Mouse (Mus musculus) heart, embryonic 11.5 days (tissue): ENCODE measurements around the gene Grm3. TPM values are rescaled to one million over a fixed set of nuclear protein-coding genes. Genes with fewer than 3 reads are reported as not detected.

ENCODE experiments used
- ATAC-seq: fragments of 200-750 bp; cut with Nextera tagmentation; replicated peaks from 2 replicates; pipeline ENCODE4 v1.8.0; 2017; ENCODE audit warnings: moderate library complexity; ENCODE audit not compliant: insufficient number of reproducible peaks, low FRiP score, low TSS enrichment
- H3K27ac ChIP-seq: fragments of 300-500 bp; sonication (generic); 2 replicates; pipeline ENCODE4 v1.5.1; 2014; ENCODE audit warnings: mild to moderate bottlenecking, low read depth, low read length
- H3K27me3 ChIP-seq: fragments of 300-500 bp; sonication (generic); 2 replicates; pipeline ENCODE4 v1.6.1; 2014; ENCODE audit warnings: mild to moderate bottlenecking, low read length, mixed read lengths; ENCODE audit not compliant: control insufficient read depth, insufficient read depth
- H3K36me3 ChIP-seq: fragments of 300-500 bp; sonication (generic); 2 replicates; pipeline ENCODE4 v1.6.1; 2014; ENCODE audit warnings: mild to moderate bottlenecking, low read length, moderate library complexity, mixed read lengths; ENCODE audit not compliant: control insufficient read depth, insufficient read depth
- H3K4me1 ChIP-seq: fragments of 300-500 bp; sonication (generic); 2 replicates; pipeline ENCODE4 v1.6.1; 2014; ENCODE audit warnings: low read length; ENCODE audit not compliant: control insufficient read depth, insufficient read depth
- H3K4me2 ChIP-seq: fragments of 300-500 bp; sonication (generic); 2 replicates; pipeline ENCODE4 v1.6.1; 2014; ENCODE audit warnings: mild to moderate bottlenecking, moderate library complexity
- H3K4me3 ChIP-seq: fragments of 300-500 bp; sonication (generic); 2 replicates; pipeline ENCODE4 v1.5.1; 2014; ENCODE audit warnings: low read depth, low read length
- H3K9ac ChIP-seq: fragments of 300-500 bp; sonication (generic); 2 replicates; pipeline ENCODE4 v1.6.1; 2014; ENCODE audit warnings: mild to moderate bottlenecking, low read depth, low read length, moderate library complexity
- H3K9me3 ChIP-seq: fragments of 300-500 bp; sonication (generic); replicated peaks from 2 replicates; pipeline ENCODE4 v1.6.1; 2016; ENCODE audit warnings: low read length; ENCODE audit not compliant: control insufficient read depth
- WGBS: fragments of 180-500 bp; shearing (Covaris S2); extraction: QIAGEN DNeasy Blood & Tissue Kit; methylation state at CpG from one replicate; pipeline ENCODE4 v1.1.7; 2014; ENCODE audit not compliant: insufficient replicate concordance; 5-methylcytosine and 5-hydroxymethylcytosine counted together
- polyA plus RNA-seq: library from polyadenylated mRNA; unstranded; fragments of >200 nt; fragmentation: Nextera tagmentation; extraction: Ambion mirVana; gene quantifications from 2 replicates; pipeline ENCODE4 v1.2.1, GENCODE M21; 2014

Gene Grm3
- 0.04 and 0.08 TPM in 2 replicates for polyA plus RNA-seq

- under 1% methylated on average over 25 of the region's 25 CpGs for WGBS
- peak within 1 kb of the TSS; percentile 45 for H3K4me3 ChIP-seq
- H3K4me2 ChIP-seq, result peak within 1 kb of the TSS; percentile 89
- peaks cover 6% of the 10 kb centered on the region; the same call in 1 of the 2 replicates for H3K4me1 ChIP-seq
- H3K9me3 ChIP-seq, result no peaks in the 10 kb centered on the region
- H3K27me3 ChIP-seq, result peaks cover 17% of the 10 kb centered on the region
- no peak within 1 kb of the TSS for H3K27ac ChIP-seq
- no peaks in the 10 kb centered on the region for H3K36me3 ChIP-seq
- no peak within 1 kb of the TSS for H3K9ac ChIP-seq
- ATAC-seq, result peak; percentile 39
Measured at GRCm38 (mm10) chr5:9724956-9725600, at the start of gene Grm3. Grm3 (minus strand) TSS chr5:9725170.

GRCm38 (mm10) chr5:9755751-9756150 lies 30.8 kb upstream of the Grm3 start:
- no peak overlapping the region for H3K27ac ChIP-seq
- ATAC-seq, result no peak
- 77% methylated on average over 2 of the region's 2 CpGs for WGBS

GRCm38 (mm10) chr5:9748184-9748583 lies 23.2 kb upstream of the Grm3 start:
- H3K4me2 ChIP-seq, result no peak overlapping the region
- H3K36me3 ChIP-seq, result no peaks in the 10 kb centered on the region
- no peak overlapping the region for H3K9ac ChIP-seq
- 77% methylated on average over 5 of the region's 5 CpGs for WGBS
- H3K9me3 ChIP-seq, result no peaks in the 10 kb centered on the region
- no peaks in the 10 kb centered on the region for H3K27me3 ChIP-seq
- ATAC-seq, result no peak
- H3K4me3 ChIP-seq, result no peak overlapping the region
- H3K4me1 ChIP-seq, result no peaks in the 10 kb centered on the region
- H3K27ac ChIP-seq, result no peak overlapping the region

More at GRCm38 (mm10) chr5:9755751-9756150, 30.8 kb upstream of the Grm3 start:
- H3K9me3 ChIP-seq, result no peaks in the 10 kb centered on the region
- H3K27me3 ChIP-seq, result no peaks in the 10 kb centered on the region
- no peak overlapping the region for H3K4me3 ChIP-seq
- no peaks in the 10 kb centered on the region for H3K36me3 ChIP-seq
- no peaks in the 10 kb centered on the region for H3K4me1 ChIP-seq
- no peak overlapping the region for H3K9ac ChIP-seq
- H3K4me2 ChIP-seq, result no peak overlapping the region

GRCm38 (mm10) chr5:9744120-9744519 lies 19.1 kb upstream of the Grm3 start:
- Histone ChIP-seq H3K27ac (no peak overlapping the region), H3K9ac (no peak overlapping the region), H3K4me1 (no peaks in the 10 kb centered on the region), H3K4me2 (no peak overlapping the region), H3K27me3 (no peaks in the 10 kb centered on the region), H3K36me3 (no peaks in the 10 kb centered on the region), H3K9me3 (no peaks in the 10 kb centered on the region), H3K4me3 (no peak overlapping the region)
- no peak for ATAC-seq
- 83% methylated on average over 5 of the region's 5 CpGs for WGBS

GRCm38 (mm10) chr5:9725601-9726268 lies 765 bp upstream of the Grm3 start:
- peak; percentile 67 for ATAC-seq

GRCm38 (mm10) chr5:9724287-9724955 lies 549 bp downstream of the Grm3 start:
- peak overlapping the region; percentile 89 for H3K4me2 ChIP-seq
- H3K4me3 ChIP-seq, result peak overlapping the region; percentile 45
- no peaks in the 10 kb centered on the region for H3K36me3 ChIP-seq
- H3K27me3 ChIP-seq, result peaks cover 17% of the 10 kb centered on the region
- peaks cover 6% of the 10 kb centered on the region; the same call in 1 of the 2 replicates for H3K4me1 ChIP-seq
- no peaks in the 10 kb centered on the region for H3K9me3 ChIP-seq
- no peak overlapping the region for H3K27ac ChIP-seq
- 4% methylated on average over 13 of the region's 13 CpGs for WGBS
- no peak for ATAC-seq
- H3K9ac ChIP-seq, result no peak overlapping the region

More at GRCm38 (mm10) chr5:9725601-9726268, 765 bp upstream of the Grm3 start:
- Histone ChIP-seq H3K4me3 (peak overlapping the region; percentile 45), H3K4me1 (peaks cover 6% of the 10 kb centered on the region; the same call in 1 of the 2 replicates), H3K27me3 (peaks cover 17% of the 10 kb centered on the region), H3K27ac (no peak overlapping the region), H3K9ac (no peak overlapping the region), H3K4me2 (peak overlapping the region; percentile 89), H3K9me3 (no peaks in the 10 kb centered on the region), H3K36me3 (no peaks in the 10 kb centered on the region)
- WGBS, result under 1% methylated on average over 22 of the region's 22 CpGs

- ATAC-seq, result no peak
- Histone ChIP-seq H3K27me3 (peaks cover 17% of the 10 kb centered on the region), H3K4me3 (no peak overlapping the region), H3K27ac (no peak overlapping the region), H3K36me3 (no peaks in the 10 kb centered on the region), H3K9ac (no peak overlapping the region), H3K9me3 (no peaks in the 10 kb centered on the region), H3K4me1 (peaks cover 6% of the 10 kb centered on the region; the same call in 1 of the 2 replicates), H3K4me2 (no peak overlapping the region)
Measured at GRCm38 (mm10) chr5:9721136-9721535, 3.8 kb downstream of the Grm3 start.

- Histone ChIP-seq H3K4me3 (no peak overlapping the region), H3K27me3 (no peaks in the 10 kb centered on the region), H3K4me1 (no peaks in the 10 kb centered on the region), H3K9ac (no peak overlapping the region), H3K9me3 (no peaks in the 10 kb centered on the region), H3K4me2 (no peak overlapping the region), H3K36me3 (no peaks in the 10 kb centered on the region), H3K27ac (no peak overlapping the region)
- no peak for ATAC-seq
- WGBS, result 81% methylated on average over 5 of the region's 5 CpGs
Measured at GRCm38 (mm10) chr5:9716295-9716694, 8.7 kb downstream of the Grm3 start.
